Mouse (Mus musculus) forebrain, embryonic 16.5 days (tissue): ENCODE data around the gene Phf19. TPM values are rescaled to one million over a fixed set of nuclear protein-coding genes. Genes with fewer than 3 reads are reported as not detected.

Experiments
- ATAC-seq: fragments of 200-750 bp; cut with Nextera tagmentation; 2 replicates; pipeline ENCODE4 v1.8.0; 2017; ENCODE audit warnings: mild to moderate bottlenecking, moderate library complexity
- H3K27ac ChIP-seq: fragments of 300-500 bp; sonication (generic); 2 replicates; pipeline ENCODE4 v1.5.1; 2014; ENCODE audit warnings: low read length, control low read depth
- H3K27me3 ChIP-seq: fragments of 300-500 bp; sonication (generic); replicated peaks from 2 replicates; pipeline ENCODE4 v1.6.1; 2014; ENCODE audit warnings: low read length; ENCODE audit not compliant: control insufficient read depth, insufficient read depth
- H3K36me3 ChIP-seq: fragments of 300-500 bp; sonication (generic); 2 replicates; pipeline ENCODE4 v1.6.1; 2014; ENCODE audit not compliant: control insufficient read depth, insufficient read depth
- H3K4me1 ChIP-seq: fragments of 300-500 bp; sonication (generic); replicated peaks from 2 replicates; pipeline ENCODE4 v1.6.1; 2014; ENCODE audit warnings: low read length; ENCODE audit not compliant: control insufficient read depth, insufficient read depth
- H3K4me2 ChIP-seq: fragments of 300-500 bp; sonication (generic); 2 replicates; pipeline ENCODE4 v1.6.1; 2014; ENCODE audit warnings: mild to moderate bottlenecking, low read length, control low read depth
- H3K4me3 ChIP-seq: fragments of 300-500 bp; sonication (generic); replicated peaks from 2 replicates; pipeline ENCODE4 v1.5.1; 2014; ENCODE audit warnings: mild to moderate bottlenecking, low read length, control low read depth
- H3K9ac ChIP-seq: fragments of 300-500 bp; sonication (generic); replicated peaks from 2 replicates; pipeline ENCODE4 v1.6.1; 2014; ENCODE audit warnings: low read depth, low read length, control low read depth
- H3K9me3 ChIP-seq: fragments of 300-500 bp; sonication (generic); 2 replicates; pipeline ENCODE4 v1.6.1; 2016; ENCODE audit warnings: low read length; ENCODE audit not compliant: control insufficient read depth
- WGBS: fragments of 180-500 bp; shearing (Covaris S2); extraction: QIAGEN DNeasy Blood & Tissue Kit; methylation state at CpG from one replicate; pipeline ENCODE4 v1.1.7; 2014; 5-methylcytosine and 5-hydroxymethylcytosine counted together
- polyA plus RNA-seq: library from polyadenylated mRNA; unstranded; fragments of >200 nt; fragmentation: Nextera tagmentation; extraction: Ambion mirVana; gene quantifications from 2 replicates; pipeline ENCODE4 v1.2.1, GENCODE M21; 2015

The Phf19 gene
- polyA plus RNA-seq: 3.8 and 4.5 TPM in 2 replicates

- Histone ChIP-seq H3K9me3 (no peaks in the 10 kb centered on the region), H3K9ac (peak within 1 kb of the TSS; percentile 63), H3K27me3 (peaks cover 21% of the 10 kb centered on the region), H3K36me3 (no peaks in the 10 kb centered on the region), H3K4me3 (peak within 1 kb of the TSS; percentile 60), H3K4me1 (peaks cover 18% of the 10 kb centered on the region), H3K27ac (no peak within 1 kb of the TSS), H3K4me2 (peak within 1 kb of the TSS; percentile 92)
- under 1% methylated on average over 62 of the region's 64 CpGs for WGBS
- peak; percentile 64 for ATAC-seq
These were observed at the start of gene Phf19 for GRCm38 (mm10) chr2:34913218-34914068. Gene Phf19 (minus strand): TSS chr2:34914026.

- H3K9me3 ChIP-seq: no peaks in the 10 kb centered on the region
- 0 out of 2 replicates have a peak, but pooled peaks cover 3% of the 10 kb centered on the region for H3K4me1 ChIP-seq
- no peak overlapping the region for H3K27ac ChIP-seq
- no peak overlapping the region for H3K4me2 ChIP-seq
- no peak for ATAC-seq
- H3K9ac ChIP-seq: no peak overlapping the region
- 85% methylated on average over 13 of the region's 13 CpGs for WGBS
- no peaks in the 10 kb centered on the region for H3K27me3 ChIP-seq
- no peaks in the 10 kb centered on the region for H3K36me3 ChIP-seq
- no peak overlapping the region for H3K4me3 ChIP-seq
These were observed 49.6 kb upstream of the Phf19 start for GRCm38 (mm10) chr2:34963371-34963956.

- Histone ChIP-seq H3K4me1 (0 out of 2 replicates have a peak, but pooled peaks cover 3% of the 10 kb centered on the region), H3K4me3 (no peak overlapping the region), H3K36me3 (no peaks in the 10 kb centered on the region), H3K9me3 (no peaks in the 10 kb centered on the region), H3K27me3 (no peaks in the 10 kb centered on the region), H3K4me2 (no peak overlapping the region), H3K27ac (no peak overlapping the region), H3K9ac (no peak overlapping the region)
- no peak for ATAC-seq
- 90% methylated on average over 9 of the region's 9 CpGs for WGBS
These were observed 49.1 kb upstream of the Phf19 start for GRCm38 (mm10) chr2:34962893-34963292.

- no peaks in the 10 kb centered on the region for H3K27me3 ChIP-seq
- H3K9ac ChIP-seq: no peak overlapping the region
- no peaks in the 10 kb centered on the region for H3K36me3 ChIP-seq
- 0 out of 2 replicates have a peak, but pooled peaks cover 3% of the 10 kb centered on the region for H3K4me1 ChIP-seq
- no peak overlapping the region for H3K27ac ChIP-seq
- no peaks in the 10 kb centered on the region for H3K9me3 ChIP-seq
- H3K4me2 ChIP-seq: no peak overlapping the region
- no peak for ATAC-seq
- H3K4me3 ChIP-seq: no peak overlapping the region
- WGBS: 88% methylated on average over 2 of the region's 2 CpGs
These were observed 48.4 kb upstream of the Phf19 start for GRCm38 (mm10) chr2:34962211-34962610.

- no peak within 1 kb of the TSS for H3K27ac ChIP-seq
- no peaks in the 10 kb centered on the region for H3K36me3 ChIP-seq
- H3K27me3 ChIP-seq: no peaks in the 10 kb centered on the region
- ATAC-seq: peak; percentile 12; the same call in 1 of the 2 replicates
- H3K4me1 ChIP-seq: 0 out of 2 replicates have a peak, but pooled peaks cover 3% of the 10 kb centered on the region
- H3K9me3 ChIP-seq: no peaks in the 10 kb centered on the region
- peak within 1 kb of the TSS; percentile 13; the same call in 1 of the 2 replicates for H3K4me2 ChIP-seq
- 14% methylated on average over 20 of the region's 20 CpGs for WGBS
- no peak within 1 kb of the TSS for H3K4me3 ChIP-seq
- H3K9ac ChIP-seq: no peak within 1 kb of the TSS
These were observed 47.7 kb upstream of the Phf19 start, which contains the start of gene Traf1 for GRCm38 (mm10) chr2:34961481-34962036. Gene Traf1 (minus strand): TSS chr2:34961772.

- WGBS: 79% methylated on average over 6 of the region's 6 CpGs
- Histone ChIP-seq H3K4me2 (0 out of 2 replicates have a peak overlapping the region, but pooled peaks have one; percentile 13), H3K9ac (no peak overlapping the region), H3K4me1 (0 out of 2 replicates have a peak, but pooled peaks cover 3% of the 10 kb centered on the region), H3K9me3 (no peaks in the 10 kb centered on the region), H3K4me3 (no peak overlapping the region), H3K27ac (no peak overlapping the region), H3K27me3 (no peaks in the 10 kb centered on the region), H3K36me3 (no peaks in the 10 kb centered on the region)
- no peak for ATAC-seq
These were observed 47.1 kb upstream of the Phf19 start for GRCm38 (mm10) chr2:34960966-34961365.

- H3K9ac ChIP-seq: no peak overlapping the region
- no peak for ATAC-seq
- H3K9me3 ChIP-seq: no peaks in the 10 kb centered on the region
- no peak overlapping the region for H3K4me2 ChIP-seq
- no peaks in the 10 kb centered on the region for H3K36me3 ChIP-seq
- H3K27ac ChIP-seq: no peak overlapping the region
- WGBS: 83% methylated on average over 4 of the region's 5 CpGs
- no peaks in the 10 kb centered on the region for H3K27me3 ChIP-seq
- 0 out of 2 replicates have a peak, but pooled peaks cover 3% of the 10 kb centered on the region for H3K4me1 ChIP-seq
- no peak overlapping the region for H3K4me3 ChIP-seq
These were observed 46.6 kb upstream of the Phf19 start for GRCm38 (mm10) chr2:34960466-34960865.

- WGBS: 88% methylated on average over 7 of the region's 7 CpGs
- Histone ChIP-seq H3K27ac (no peak overlapping the region), H3K27me3 (no peaks in the 10 kb centered on the region), H3K4me1 (no peaks in the 10 kb centered on the region), H3K4me3 (no peak overlapping the region), H3K4me2 (no peak overlapping the region), H3K36me3 (no peaks in the 10 kb centered on the region), H3K9ac (no peak overlapping the region), H3K9me3 (no peaks in the 10 kb centered on the region)
- ATAC-seq: no peak
These were observed 44.8 kb upstream of the Phf19 start for GRCm38 (mm10) chr2:34958582-34958981.

- Histone ChIP-seq H3K9me3 (no peaks in the 10 kb centered on the region), H3K4me1 (no peaks in the 10 kb centered on the region), H3K4me2 (no peak overlapping the region), H3K27ac (no peak overlapping the region), H3K36me3 (no peaks in the 10 kb centered on the region), H3K4me3 (no peak overlapping the region), H3K9ac (no peak overlapping the region), H3K27me3 (no peaks in the 10 kb centered on the region)
- 86% methylated on average over 7 of the region's 7 CpGs for WGBS
- no peak for ATAC-seq
These were observed 44.2 kb upstream of the Phf19 start for GRCm38 (mm10) chr2:34958036-34958435.
